Mouse (Mus musculus) hematopoietic multipotent progenitor cell, adult 10-12 weeks (in vitro differentiated cells): ENCODE measurements around the gene Cmya5. TPM values are rescaled to one million over a fixed set of nuclear protein-coding genes. Genes with fewer than 3 reads are reported as not detected.

ENCODE experiments used
- polyA plus RNA-seq: library from polyadenylated mRNA; stranded (reverse); fragments of >175 nt; gene quantifications from 2 replicates; pipeline ENCODE4 v1.2.3, GENCODE M21; 2012; ENCODE audit warnings: low replicate concordance

Gene Cmya5
- polyA plus RNA-seq: 0.07 and 0.09 TPM in 2 replicates

DNA sequence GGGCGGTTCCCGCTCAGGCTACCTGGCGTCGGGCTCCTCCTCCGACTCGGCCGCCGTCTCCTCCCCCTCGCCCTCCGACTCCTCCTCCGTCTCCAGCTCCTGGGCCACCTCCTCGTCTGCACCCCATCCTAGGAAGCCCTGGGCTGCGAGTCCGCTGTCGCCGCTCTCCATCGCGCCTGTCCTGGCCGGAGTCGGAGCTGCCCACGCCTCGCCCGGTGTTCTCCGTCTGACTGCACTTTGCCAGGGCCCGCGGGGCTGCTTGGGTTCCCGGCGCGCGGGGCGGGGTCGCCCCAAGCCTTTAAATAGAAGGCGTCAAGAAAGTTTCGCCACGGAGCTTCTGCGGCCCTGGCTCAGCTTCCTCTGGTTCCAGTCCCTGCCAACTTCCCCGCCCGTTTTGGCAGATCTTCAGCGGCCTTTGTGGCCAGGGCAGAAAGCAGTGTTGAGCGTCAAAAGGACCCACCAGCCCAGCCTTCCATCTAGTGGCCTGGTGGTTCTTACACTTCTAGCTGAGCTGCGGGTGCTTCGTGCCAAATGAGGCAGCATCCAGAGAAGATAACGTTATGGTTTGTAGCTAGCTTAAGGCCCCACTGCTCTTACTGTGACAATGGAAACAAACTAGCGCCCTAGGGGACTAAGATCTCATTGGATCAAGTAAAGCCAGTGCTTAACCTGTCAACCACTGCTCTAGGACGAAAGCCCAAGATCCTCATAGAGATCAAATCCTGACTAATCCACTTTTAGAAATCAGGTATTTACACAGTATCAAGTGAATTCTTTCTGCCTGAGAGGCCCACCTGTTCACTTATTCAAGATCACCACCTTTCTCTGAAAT, at the start of gene Cmya5:
TSS of gene Cmya5 (minus strand) at position 389 of the 832 bp plus-strand sequence.

DNA sequence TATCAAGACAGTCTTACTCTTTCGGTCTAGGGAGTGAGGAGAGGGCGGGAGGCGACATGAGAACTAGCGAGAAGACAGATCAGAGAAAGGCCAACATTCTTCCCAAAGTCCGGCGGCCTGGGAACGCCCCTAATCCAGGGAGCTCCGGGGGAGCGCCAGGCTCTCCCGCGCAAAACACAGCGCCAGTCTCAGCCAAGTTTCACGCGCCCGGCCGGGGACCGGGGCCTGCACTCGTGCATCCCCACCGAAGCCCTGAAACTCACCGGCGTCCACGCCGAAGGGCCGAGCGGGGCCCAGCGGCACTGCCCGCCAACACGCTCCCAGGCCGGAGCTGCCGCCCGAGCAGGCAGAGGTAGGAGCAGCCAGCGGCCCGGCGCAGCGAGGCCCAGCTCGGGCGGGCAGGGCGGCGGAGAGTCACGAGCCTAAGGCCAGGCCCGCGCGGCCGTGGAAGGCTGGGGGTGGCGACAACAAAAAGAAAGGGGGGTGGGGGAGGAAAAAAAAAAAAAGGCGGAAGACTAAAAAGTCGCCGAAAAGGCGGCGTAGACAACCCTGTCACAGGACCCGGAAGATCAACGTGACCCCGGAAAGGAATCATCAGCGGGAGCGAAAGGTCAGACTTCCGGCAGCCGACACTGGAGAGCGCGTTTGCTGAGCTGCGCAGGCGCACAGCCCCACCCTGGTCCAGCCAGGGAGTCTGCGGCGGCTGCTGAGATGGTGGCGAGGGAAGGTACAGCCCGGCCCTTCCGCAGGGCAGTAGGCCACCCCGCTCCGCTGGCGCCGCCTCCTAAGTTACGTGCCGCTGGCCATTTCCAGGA, 47.5 kb upstream of the Cmya5 start, which contains the start of gene Tent2:
TSS of gene Tent2 (minus strand) at position 555 of the 815 bp plus-strand sequence.

Other genes starting within 250 kb of the Cmya5 start
- 25.3 and 26.6 TPM in 2 replicates for gene Tent2, start 47.7 kb upstream of the Cmya5 start, polyA plus RNA-seq
- gene Homer1, start 154.9 kb upstream of the Cmya5 start, polyA plus RNA-seq: 4.2 and 7.8 TPM in 2 replicates